Mouse (Mus musculus) hindlimb bud, embryonic 11.5 days (tissue): ENCODE measurements around the gene Mdm2.

Source experiments
- DNase-seq: peaks from one replicate; pipeline ENCODE4 v3.0.0-alpha.2; 2012; ENCODE audit warnings: low read depth, low spot score; ENCODE audit errors: extremely low spot score

Gene Mdm2

DNA sequence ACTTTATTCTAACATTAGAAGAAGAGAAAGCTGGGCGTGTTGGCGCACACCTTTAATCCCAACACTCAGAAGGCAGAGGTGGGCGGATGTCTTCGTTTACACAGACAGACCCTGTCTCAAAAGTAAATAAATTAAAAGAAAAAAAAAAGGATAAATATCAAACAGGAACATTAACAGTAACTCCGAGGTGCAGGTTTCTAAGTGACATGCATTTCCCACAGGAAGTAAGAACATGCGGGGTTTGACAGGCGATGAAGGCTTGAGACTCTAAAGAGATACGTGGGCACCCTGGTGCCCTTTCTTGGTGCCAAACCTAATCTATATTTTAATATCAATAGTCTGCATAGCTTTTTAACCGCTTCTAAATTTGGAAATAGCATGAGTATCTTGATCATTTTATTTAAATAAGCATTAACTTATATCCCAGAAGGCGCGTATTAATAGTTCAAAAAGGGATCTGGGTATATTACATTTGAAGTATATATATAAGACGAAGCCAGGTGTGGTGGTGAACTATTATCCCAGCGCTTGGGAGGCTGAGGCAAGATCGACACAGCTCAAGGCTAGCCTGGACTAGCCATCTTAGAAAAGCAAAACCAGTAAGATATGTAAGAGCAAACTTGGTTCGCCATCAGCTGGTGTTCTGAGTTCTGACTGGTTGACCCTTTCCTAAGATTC, 25.2 kb downstream of the Mdm2 start:
- no peak for DNase-seq

DNA sequence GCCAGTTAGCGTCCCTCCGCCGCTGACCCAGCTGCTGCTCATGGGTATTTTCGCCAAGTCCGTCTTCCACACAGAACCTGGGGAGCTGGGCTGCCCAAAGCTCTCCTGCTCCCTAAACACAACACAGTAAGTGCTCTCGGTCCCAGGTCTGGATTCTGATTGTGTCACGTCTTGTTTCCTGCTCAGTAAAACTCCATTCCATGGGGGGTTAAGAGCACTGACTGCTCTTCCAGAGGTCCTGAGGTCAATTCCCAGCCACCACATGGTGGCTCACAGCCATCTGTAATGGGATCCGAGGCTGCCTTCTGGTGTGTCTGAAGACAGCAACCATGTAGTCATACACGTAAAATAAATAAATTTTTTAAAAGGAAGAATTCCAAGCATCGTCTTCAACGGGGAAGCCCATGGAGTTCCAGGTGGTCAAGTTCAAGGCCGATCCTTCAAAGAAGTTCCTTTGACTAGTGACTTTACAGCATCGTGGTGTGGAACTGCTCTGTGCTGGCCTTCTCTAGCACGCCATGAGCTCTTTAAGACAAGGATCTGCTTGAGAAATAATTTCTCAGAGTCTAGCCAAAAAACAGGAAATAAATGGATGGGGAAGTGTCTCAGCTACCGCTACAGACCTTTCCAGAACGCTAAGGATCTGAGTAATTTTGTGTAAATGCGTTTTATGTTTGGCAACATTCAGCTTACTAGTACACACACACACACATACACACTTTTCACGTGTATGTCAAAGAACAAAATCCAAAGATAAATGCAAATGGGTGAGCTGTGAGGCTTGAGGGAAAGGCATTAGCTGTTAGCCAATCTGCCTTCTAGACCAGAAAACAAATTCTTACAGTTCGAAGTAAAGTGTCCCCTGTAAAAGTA, 26.0 kb downstream of the Mdm2 start:
- DNase-seq, result no peak

DNA sequence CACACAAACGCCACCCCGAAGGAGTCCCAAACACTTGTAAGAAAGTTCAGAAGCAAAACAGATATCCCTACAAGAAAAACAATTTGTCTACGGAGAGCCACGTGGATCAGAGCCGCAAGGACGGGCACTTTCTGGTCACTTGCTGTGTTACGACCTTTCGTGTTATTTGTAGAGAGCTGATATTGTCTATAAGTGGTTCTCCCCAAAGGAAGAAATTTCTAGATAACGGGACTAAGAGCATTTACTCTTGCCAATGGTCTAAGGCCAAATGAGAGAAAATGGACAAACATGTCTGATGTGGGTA, 26.9 kb downstream of the Mdm2 start:
- DNase-seq, result no peak

DNA sequence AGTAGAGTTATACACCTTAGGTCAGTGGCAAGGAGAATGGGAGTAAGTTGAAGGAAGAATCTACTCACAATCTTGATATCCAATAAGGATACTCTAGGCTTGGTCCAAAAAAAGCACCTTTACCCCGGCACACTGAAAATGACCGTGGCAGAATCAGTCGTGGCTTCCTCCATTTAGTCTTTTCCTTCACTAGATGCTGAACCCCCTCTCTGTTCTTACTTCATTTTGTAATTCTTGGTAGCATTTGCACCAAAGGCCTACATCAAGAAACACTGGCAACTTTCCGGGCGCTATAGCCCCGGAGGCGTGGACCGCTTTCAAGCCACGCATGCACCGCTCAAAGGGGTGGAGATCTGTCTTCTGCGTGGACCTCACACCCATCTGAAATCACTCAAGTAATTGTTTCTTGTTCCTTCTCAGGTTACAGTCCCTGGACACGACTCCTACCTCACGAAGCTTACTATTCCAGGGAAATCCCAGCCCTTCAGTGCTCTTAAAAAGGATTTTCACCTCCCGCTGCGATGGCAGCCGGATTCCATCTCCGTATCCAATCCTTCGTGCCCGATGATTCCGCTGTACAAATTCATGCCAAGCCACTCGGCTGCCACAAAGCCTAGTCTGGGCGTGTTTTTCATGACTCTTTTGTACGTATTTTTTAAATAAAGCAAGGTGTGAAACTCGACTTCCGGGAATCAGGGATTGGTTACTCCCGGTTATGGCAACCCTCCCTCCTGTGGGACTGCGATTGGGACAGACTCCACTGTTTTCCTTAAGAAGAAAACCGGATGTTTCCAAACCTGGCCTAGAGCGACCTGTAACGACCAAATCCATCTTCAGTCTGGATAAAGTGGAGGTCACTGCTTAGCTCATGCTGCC, 27.5 kb downstream of the Mdm2 start:
- no peak for DNase-seq

DNA sequence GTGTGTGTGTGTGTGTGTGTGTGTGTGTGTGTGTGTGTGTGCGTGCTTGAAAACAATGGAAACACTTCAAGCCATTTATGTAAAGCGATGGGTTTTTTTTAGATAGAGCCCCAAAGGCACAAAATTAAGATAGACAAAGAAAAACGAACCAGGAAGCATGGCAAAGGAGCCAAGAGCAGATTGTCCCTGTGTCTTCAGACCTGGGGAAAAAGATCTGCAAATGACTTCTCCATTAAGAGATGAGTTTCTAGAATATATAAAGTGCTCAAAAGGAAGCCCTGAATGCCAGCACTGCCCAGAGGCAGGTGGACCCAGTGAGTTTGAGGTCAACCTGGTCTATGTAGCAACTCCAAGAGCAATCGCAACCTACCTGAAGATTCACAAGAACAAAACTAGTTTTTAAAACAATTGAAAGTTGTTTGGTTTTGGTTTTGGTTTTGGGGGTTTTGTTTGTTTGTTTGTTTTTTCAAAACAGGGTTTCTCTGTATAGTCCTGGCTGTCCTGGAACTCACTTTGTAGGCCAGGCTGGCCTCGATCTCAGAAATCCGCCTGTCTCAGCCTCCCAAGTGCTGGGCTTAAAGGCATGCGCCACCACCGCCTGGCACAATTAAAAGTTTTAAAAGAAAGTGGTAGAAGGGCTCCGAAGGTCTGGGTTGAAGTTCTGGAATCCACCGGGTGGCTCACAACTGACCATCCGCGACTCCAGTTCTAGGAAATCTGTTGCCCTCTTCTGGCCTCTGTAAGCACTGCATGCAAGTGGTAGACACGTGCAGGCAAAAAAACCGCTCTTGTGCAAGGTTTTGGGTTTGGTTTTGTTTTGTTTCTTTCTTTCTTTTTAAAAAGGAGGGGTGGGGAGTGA, 28.3 kb downstream of the Mdm2 start:
- DNase-seq, result no peak

DNA sequence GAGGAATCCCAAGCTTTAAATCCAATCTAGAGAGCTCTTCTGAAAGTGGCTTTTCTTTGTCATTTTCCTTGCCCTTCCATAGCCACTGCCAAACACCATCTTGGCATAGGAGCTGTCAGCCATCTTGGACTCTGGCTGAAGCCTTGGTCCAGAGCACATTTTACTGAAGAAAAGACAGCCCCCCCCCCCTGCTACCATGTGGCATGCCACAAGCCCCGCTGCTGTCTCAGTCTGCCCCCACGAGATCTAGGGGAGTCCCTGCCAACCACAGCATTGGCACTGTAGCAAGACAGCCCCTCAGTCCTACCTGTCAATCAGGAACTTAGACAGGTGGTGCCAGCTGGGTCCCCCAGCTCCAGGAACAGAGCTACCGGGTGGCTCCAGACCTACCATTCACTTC, 29.0 kb downstream of the Mdm2 start:
- no peak for DNase-seq

DNA sequence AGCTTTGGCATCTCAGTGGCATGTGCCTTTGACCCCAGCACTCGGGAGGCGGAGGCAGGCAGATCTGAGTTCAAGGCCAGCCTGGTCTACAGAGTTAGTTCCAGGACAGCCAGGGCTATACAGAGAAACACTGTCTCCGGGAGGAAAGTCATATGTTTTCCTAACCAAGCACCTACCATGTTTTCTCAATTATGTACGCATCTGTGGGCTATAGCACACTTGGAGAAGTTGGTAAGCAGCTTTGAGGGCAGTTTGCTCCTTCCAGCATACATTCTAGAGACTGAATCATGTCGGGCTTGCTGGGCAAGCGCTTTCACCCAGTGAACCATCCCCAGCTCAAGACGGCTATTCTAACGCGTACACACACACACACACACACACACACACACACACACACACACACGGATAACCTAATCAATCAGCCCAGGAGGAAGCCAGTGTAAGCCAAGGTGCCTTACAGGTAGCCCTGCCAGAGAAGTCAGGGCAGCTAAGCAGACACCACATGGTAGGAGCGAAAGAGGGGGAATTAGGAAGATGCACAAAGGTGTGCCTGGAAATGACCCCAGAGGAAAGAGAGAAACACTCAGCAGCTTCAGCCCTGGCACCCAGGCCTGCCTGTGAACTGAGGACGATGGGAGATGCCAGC, 29.6 kb downstream of the Mdm2 start:
- DNase-seq, result no peak

DNA sequence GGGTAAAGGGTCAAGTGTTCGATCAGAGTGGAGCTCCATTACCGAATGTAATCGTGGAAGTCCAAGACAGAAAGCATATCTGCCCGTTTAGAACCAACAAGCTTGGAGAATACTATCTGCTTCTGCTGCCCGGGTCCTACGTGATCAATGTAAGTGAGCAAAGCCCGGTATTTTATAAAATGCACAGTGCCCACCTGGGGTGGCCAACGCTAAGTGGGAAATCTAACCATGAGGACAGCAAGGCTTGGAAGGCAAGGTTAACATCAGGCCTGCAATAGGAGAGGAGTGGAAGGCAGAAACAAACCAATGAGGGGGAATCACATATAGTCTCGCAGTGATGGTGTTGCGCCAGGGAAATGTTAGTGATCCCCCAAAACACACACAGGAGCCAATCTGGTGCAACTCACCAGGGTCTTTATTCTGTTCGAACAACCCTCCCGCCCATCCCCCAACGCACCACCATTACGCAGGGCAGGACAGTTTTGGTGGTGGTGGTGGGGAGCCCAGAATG, 30.5 kb downstream of the Mdm2 start:
- DNase-seq, result no peak

DNA sequence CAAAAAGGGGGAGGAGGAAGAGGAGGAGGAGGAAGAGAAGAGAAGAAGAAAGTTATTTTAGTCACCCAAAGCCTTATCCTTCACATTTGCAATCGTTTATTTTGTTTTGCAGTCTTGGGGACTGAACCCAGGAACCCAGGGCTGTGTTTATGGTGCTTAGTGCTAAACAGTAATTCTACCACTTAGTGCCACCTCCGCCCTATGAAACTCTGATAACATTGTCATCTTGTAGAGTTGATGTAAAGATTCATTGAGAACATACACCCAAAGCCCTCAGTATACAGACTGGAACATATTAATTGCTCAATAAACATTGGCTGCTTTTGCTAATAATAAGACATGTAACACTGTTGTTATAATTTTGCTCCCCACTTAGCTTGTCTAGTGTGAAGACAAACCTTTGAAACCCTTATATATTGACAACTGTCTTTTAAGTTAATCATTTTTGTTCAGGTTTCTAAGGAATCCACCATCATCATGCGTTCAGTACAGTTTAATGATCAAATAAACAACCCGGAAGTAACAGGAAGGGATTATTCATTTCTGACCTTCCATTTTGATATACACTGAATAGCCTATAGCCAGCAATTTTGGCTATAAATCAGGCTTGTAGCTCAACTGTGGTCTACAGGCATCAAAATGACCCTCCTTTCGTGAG, 31.4 kb downstream of the Mdm2 start:
- DNase-seq, result no peak

DNA sequence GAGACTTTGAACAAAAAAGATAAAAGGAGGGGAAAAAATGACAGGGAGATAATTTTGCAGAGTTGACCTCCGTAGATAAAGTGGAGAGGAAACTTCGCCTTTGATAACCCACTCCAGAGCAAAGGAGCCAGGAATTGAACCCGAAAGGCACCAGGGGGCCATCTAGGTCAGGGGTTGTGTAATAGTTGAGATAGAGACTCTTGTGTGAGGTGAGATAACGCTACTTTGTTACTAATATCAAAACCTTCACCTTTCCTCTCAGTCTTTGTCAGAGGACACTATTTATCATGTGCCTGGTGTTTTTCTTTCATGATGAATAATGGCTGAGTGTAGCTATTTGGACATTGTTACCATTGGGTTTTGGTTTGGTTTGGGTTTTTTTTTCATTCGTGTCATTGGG, 32.2 kb downstream of the Mdm2 start:
- no peak for DNase-seq

DNA sequence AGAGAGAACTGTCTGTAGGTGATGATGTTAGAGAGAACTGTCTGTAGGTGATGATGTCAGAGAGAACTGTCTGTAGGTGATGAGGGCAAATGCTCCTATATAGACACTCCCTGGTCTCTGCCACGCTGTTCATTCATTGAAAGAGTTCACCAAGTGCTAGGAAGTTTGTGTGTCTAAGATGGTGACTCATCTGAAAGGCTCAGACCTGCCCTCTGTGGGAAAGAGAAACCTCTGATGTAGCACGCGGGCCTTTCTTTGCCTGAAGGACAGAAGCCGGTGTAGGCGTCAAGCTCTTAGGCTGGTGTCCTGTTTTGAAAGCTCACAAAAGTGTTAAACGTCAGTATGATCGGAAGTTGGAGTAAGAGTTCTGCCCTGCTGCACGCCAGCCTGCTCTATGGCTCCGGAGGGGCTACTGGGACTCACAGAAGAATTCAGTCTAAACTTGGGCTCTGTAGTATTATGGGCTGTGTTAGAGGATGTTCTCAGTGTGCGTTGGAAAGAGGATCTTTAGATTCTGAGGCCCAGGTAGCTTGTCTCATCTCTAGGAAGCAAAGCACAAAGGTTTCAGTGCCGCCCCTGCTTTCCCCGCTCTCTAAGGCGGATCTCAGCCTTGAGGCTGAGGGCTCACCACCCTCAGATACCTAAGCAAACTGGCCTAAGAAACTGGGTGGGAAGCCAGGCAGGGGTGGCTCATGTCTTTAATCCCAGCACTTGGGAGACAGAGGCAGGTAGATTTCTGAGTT, 32.9 kb downstream of the Mdm2 start:
- no peak for DNase-seq

DNA sequence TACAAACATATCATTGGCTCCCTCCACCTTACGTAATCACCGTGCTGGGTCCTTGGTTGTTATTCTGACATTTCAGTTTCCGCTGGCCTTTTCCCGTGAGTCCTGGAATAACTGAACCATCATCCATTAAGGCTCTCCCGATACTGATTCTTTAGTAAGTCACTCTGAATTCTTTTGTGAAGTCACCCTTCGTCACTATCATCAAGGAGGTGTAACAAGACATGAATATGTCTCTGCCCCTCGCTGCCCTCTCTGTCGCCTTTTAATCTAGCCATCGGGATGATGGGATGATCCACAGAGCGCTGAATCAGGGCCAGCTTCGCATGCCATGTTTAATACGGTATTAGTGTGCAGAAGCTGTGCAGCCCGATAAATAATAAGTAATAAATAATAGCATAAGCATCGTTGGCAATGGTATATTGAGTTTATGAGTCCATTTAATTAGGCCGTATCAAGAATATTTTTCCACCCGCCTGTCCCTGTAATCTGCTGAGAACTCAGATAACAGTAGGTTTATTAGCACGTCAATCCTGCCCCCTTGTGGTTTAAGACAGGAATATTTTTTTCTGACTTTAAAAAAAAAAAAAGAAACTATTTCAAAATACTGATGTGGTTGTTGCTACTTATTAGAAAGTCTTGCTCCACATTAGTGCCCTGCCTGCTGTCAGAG, 33.8 kb downstream of the Mdm2 start:
- DNase-seq, result no peak

DNA sequence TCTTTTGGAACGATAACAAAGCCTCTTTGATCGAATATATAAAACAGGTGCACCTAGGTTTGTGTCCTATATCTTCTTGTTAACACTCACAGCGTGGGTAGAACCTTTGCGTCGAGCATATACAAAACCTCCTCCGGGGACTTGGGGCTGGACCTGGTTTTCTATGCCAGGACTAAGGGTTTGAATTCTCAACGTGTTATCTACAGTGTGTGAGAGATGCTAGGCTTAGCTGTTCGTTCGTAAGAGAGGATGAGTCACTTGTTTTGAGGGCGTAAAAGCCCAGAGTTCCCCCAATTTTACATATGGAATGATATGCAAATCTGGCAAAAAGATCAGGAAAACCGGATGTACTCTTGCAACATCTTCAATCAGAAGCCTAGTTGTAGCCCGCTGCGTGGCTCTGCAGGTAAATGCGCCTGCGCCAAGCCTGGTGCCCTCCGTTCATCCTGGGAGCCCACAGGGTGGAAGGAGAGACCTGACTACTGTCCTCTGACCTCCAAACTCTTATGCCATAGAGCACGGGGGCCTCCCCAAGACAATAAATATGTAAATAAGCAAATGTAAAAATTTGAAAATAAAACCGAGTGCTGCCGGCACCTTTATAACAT, 34.4 kb downstream of the Mdm2 start:
- no peak for DNase-seq

DNA sequence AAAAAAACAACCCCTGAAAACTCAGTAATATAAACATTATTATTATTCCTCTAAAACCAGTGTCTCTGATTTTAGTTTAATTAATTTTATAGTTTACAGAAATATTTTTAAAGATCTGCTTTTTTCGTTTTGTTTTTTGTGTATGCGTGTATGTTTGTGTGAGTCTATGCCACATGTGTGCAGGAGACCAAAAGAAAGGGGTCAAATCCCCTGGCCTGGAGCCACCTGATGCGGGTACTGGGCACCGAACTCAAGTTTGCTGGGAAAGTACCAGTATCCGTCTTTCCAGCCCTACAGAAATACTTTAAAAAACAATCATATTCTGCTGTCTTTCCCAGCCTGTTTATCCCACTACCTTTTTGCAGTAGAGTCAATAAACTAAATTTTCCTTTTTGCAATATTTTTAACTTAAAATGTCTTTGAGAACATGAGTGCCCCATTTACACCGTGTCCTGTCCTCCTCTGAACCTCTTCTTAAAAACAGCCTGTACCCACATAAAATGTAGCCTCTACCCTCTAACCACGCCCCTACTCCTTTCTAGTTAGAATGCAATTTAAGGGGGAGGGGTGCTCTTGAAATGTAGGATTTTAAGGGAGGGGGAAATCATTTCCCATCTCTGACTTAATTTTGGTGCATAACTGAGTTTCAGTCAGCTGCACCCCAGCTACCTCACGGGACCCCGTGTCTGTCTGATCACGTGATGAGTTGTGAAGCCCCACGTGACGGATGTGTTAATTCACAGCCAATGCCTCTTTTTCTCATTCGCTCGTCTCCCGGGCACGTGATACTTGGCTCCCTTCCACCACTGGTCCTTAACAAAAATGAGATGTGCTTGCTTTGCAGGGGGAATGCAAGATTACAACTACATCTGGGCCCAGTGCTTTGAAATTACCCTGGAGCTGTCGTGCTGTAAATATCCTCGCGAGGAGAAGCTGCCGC, 35.2 kb downstream of the Mdm2 start:
- DNase-seq, result no peak

DNA sequence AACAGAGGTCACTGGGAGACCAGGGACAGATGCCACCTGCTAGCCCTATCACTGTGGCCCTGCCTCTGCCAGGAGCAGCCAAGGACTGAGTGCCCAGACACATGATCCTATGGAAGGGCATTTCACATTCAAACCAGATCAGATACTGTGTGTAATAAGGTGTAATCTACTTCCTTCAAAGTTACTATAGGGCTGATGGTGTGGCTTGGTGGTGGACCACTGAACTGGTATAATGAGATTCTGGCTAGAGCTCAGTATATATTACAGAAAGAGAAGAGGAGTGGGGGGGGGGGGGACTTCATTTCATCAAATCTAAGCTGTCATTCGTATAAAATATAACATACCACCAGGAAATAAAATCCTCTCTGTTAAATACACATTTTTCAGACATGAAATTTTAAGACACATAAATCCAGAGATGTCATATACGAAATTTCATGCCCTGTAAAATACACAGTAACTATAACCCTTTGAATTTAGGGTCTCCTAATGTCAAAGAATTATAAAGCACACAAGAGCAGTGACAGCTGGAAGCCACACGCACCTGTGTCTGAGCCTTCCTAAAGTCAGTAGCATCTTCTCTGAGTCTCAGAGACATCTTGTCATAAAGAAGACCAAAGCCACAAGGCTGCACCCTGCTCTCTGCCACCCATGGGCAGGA, 36.1 kb downstream of the Mdm2 start:
- no peak for DNase-seq

DNA sequence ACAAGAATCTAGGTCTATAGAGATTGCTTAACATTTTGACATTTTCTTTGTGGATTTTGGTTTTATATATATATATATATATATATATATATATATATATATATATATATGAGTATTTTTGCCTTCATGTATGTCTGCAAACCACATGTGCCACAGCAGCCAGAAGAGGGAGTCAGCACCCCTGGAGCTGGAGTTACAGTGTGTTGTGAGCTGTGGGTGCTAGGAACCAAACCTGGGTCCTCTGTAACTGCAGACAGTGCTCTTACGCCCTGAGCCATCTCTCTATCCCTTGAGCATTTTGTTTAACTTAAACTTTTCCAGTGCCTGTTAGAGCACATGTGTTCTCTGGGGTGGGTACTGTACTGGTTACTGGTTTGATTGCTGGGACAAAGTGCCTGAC, 36.6 kb downstream of the Mdm2 start:
- no peak for DNase-seq
